Mouse (Mus musculus) c-Kit-positive CD71-negative TER-119-negative erythroid progenitor cells, embryonic 14.5 days (primary cell): ENCODE data around the gene Arhgap45.
"Not testable (repeated sequence)": the region's sequence is repeated elsewhere in the genome, so short reads cannot be mapped to it uniquely, and the experiment has no call there.

ENCODE experiments used
- DNase-seq: peaks from one replicate; pipeline ENCODE4 v3.0.0-alpha.2; 2013; ENCODE audit warnings: low read depth

The Arhgap45 gene

DNA sequence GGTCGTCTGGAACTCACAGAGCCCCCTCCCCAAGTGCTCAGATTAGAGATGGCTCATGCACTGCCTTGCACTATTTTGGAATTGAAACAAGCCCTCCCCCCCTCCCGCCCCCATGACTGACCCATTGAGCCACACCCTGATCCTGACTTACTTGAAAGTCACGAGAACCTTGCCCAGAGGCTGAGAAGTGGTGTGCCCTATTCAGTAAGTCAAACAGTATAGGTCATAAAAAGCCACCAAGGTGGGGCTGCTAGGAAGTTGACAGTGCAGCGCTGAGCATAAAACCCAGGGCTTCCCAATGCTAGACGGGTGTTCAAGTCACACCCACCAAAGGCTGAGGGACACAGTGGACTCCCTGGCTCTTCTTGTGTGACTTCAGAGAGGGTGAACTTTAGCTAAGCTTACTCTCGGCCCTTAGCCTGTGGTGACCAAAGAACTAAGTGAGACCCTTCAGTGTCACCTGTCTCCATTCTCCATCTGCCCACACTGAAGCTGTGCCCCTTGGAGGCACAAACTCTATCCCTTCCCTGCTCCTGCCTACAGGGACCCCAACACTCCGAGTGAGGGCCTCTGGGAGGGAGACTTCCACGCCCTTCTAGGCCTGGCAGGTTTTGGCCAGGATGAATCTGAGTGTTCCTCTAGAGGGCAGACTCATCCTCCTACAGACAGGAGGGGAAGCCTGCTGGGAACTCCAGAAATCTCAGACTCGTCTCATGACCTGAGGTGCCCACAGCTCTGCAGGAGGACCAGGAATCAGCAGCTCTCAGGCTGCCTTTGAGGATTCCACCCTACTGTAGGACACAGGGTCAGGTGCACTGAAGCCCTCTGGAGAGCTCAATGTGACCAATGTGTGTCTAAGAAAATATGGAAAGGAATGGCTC lies 17.3 kb downstream of the Arhgap45 start:
- no peak for DNase-seq

DNA sequence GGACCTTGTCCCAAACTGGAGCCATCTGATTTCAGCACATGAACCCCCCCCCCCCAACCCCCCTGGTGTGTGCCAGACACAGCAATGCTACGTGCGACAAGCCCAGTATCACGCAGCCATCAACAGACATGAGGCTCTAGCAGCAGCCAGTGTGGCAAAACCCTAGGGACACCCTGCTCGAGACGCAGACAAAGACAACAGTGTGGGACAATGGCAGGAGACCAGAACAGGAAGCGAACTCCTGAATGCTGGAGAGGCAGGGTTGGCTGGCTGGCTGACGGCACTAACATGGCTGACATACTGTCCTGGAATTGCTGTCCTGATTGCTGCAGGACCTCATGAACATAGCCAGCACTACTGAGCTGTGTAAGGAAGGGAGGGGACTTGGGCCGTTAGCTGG lies 18.7 kb downstream of the Arhgap45 start:
- DNase-seq = no peak

DNA sequence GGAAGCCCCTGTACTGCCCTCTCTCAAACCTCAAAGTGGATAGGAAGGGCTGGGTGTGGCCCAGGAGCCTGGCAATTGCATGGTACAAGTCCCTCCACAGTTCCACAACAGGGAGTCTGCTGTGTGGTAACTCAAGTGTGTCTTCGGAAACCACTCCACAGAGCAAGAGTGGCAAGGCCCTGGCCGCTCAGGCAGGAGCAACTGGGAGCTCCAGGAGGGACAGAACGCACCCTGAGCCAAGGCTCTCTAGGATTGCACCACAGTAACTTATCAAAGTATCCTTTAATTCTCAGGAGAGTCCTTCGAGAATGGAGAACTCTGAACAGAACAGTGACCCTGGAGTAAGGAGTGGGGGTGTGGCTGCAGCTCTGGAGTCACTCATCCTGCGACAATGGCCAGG lies 19.2 kb downstream of the Arhgap45 start:
- DNase-seq = no peak

DNA sequence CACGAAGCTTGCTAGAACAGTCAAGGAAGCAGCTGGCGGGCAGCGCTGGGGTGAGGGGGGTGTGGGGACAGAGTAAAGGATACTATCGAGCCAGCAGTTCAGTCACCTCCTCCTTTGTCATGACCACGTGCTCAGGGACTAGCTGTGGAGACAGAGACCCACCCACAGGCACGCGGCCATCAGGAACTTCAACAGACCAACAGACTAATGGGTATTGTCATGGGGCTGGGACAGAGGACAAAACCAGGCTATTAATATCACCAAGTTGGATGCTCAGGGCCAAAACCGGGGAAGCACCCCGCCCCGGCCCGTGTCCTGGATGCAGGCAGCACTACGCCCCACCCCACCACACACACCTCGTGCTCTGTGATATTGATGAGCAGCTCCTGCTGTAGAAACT lies 20.4 kb downstream of the Arhgap45 start:
- DNase-seq = no peak

DNA sequence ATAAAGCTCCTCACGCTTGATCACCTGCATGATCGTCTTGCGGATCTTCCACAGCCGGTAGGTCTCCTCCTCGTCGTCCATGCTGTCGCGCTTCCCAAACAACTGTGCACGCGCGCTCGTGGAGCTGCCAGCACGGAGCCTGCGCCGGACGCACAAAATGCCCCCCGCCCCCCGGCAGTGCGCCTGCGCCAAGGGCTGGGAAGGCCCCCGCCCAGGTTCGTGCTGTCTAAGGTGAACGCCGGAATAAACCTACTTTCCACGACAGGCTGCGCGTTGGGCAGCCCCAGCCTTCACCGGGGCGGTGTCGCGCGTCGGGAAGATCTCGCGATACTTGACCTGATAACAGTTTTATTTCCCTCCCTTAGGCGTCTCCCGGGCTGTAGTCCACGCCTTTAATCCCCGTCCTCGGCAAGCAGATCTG lies 23.1 kb downstream of the Arhgap45 start, which contains the start of gene Polr2e:
Gene Polr2e (minus strand): TSS at position 237 of the 421 bp plus-strand sequence.
- DNase-seq = peak; percentile 97

DNA sequence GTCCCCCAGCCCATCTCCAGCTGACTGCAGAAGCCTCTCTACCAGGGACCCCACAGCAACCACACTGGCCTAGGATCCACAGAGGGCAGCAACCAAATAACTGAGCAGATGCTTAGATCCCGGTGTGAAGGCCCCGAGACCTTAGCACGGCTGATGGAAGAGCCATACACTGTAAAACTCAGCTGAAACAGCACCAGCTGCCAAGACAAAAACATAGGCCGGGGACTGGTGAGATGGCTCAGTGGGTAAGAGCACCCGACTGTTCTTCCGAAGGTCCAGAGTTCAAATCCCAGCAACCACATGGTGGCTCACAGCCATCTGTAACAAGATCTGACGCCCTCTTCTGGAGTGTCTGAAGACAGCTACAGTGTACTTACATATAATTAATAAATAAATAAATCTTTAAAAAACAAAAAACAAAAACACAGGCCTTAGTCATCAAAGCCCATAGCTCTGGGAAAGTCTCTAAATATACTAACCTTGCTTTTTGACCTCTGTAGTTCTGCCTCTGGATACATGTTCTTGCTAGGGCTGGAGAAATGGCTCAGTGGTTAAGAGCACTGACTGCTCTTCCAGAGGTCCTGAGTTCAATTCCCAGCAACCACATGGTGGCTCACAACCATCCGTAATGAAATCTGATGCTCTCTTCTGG lies 25.1 kb downstream of the Arhgap45 start:
- not testable (repeated sequence) for DNase-seq

DNA sequence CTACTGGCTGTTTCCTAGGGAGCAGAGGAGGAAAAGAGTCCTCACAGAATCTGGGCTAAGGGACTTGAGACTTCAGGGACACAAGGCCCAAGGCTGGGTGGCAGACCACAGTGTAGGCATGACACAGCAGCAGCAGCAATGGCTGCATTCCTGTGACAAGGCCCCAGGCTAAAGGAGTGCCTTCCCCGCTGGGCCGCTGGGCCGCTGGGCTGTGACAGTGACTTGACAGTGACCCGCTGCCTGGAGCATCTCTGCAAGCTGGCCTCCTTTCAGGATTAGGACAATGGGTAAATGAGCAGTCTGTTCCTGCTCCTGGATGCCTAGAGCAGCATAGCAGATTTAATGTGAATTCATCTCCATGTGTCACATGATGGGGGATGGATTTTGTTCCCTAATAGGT lies 27.6 kb downstream of the Arhgap45 start:
- DNase-seq = no peak

DNA sequence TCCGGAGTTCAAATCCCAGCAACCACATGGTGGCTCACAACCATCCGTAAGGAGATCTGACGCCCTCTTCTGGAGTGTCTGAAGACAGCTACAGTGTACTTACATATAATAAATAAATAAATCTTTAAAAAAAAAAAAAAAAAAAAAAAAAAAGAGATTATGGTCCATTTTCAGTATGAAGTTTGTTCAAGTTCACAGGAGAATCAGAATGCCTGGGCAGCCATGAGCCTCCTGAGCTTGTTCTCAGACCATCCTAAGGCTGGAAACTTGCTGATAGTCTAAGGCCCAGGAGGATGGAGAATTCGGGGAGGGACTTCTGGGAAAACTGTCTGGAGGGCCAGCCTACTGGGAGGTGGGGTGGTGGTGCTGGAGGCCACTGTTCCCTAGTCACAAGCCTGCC lies 28.9 kb downstream of the Arhgap45 start:
- not testable (repeated sequence) for DNase-seq

DNA sequence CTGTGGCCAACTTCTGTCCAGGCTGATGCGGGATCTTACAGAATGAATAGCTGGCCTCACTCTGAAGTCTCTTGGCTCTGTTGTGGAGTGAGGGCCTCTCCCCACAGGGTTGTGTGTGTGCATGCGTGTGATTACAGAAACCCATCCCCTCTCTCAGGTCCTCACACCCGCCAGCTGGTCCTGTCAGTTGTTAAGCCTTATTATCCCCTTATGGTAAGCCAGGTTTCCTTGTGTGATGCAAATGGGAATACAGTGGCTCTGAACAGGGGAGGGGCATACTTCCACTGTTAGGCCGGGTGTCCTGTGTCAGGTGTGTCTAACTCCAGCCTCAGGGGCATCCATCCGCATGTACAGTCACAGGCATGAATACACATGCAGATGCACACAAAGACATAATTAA lies 29.3 kb downstream of the Arhgap45 start:
- no peak for DNase-seq

DNA sequence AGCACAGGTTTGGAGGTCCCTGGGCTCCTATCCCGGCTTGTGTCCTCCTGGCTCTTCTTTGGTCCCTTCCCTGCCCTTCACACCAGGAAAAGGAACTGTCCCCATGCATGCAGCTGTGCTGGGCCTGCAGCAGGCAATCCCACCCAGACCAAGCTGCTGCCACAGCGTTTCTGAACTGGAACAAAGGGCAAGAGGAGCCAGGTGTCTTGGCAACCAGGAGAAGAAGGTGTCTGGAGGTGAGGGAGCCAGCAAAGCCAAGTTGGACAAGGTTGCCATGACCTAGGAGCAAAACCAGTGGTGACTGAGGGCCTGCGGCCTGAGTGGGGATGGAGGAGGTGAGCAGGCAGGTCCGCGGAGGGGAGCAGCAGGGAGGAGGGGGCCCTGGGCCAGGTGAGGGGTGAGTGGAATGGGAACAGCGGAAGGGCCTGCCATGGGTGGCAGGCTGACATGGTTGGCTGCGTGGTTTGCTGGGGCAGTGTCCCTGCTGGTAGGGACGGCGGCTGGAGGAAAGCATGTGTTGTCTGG lies 30.6 kb downstream of the Arhgap45 start, which contains the start of gene Gpx4:
Gene Gpx4 (plus strand): TSS at position 126 of the 525 bp plus-strand sequence.
- DNase-seq = no peak

DNA sequence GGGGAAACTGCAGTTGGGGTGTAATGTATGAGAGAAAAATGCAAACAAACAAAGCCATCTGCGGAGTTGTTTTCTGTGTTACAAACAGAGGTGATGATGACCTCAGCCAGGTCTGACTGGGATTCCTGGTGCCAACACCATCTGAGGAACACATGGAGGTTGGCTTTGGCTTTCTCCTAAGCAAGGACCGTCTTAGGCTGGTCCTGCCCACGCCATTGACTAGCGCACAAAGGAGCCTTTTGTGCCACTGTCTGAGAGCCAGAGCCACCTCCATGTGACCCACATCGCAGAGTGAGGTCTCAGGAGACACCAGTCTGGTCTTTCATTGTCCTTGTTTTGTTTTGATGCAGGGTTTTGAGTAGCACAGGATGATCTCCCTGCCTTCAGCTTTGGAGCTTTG lies 31.9 kb downstream of the Arhgap45 start:
- DNase-seq = no peak

DNA sequence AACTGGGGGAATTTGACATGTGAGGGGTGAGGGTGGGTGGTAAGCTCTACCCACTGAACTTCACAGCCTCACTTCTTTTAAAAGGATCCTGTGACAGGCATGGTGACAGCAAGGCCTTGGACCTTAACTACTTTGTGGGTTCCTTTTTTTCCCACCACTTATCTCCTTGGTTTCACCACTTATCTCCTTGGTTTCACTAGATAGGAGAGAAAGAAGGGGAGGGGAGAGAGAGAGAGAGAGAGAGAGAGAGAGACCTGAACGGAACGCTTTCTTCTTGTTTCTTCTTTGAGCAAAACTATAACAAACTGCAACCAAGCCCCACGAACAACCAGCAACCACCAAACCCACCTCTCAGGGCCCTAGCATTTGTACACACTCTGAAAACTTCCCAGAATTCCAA lies 32.4 kb downstream of the Arhgap45 start:
- no peak for DNase-seq

DNA sequence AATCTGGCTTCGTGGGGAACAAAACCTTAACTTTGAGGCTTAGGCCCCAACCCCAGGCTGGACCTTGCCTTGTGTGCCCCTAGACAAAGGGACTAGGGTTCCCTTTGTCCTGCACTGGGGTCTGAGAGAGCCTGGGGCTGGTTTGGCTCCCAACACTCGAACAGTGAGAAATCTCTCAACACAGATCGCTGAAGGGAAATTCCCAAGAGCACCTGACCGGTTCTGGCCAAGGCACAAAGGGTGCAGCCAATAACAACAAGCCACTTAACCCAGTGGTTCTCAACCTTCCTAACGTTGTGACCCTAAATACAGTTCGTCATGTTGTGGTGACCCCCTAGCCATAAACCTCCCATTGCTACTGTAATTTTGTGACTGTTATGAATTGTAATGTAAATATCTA lies 33.8 kb downstream of the Arhgap45 start:
- DNase-seq = no peak

DNA sequence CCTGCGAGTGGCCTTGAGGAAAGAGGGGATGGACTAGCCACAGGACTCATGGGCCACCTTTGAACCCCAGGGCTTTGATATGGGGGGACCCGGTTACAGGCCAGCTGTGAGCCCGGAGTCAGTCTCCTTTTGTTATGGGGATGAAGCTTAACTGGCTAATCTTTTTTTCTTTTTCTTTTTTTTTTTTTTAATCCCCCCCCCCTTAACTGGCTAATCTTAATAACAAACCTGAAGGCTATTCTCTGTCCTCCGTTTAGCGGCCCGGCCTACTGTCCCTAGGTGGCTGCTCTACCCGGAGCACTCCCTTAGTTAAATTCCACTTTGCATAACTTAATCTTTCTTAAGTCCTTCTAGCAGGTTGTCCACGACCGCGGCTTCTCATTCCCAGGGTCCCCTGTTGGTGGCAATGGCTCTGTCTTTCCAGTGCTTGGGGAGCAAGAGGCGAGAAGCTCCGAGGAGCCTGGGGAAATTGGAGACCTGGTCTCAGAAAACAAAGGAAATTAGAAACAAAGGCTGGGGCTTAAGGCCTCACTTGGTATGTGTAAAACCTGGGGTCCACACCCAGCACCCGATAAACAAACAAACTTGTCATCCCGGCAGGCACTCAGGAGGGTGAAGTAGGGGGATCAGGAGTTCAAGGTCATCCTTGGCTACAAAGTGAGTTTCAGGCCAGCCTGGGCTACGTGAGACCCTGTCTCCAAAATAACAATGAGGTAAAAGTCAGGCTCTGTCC lies 34.6 kb downstream of the Arhgap45 start:
- no peak for DNase-seq

DNA sequence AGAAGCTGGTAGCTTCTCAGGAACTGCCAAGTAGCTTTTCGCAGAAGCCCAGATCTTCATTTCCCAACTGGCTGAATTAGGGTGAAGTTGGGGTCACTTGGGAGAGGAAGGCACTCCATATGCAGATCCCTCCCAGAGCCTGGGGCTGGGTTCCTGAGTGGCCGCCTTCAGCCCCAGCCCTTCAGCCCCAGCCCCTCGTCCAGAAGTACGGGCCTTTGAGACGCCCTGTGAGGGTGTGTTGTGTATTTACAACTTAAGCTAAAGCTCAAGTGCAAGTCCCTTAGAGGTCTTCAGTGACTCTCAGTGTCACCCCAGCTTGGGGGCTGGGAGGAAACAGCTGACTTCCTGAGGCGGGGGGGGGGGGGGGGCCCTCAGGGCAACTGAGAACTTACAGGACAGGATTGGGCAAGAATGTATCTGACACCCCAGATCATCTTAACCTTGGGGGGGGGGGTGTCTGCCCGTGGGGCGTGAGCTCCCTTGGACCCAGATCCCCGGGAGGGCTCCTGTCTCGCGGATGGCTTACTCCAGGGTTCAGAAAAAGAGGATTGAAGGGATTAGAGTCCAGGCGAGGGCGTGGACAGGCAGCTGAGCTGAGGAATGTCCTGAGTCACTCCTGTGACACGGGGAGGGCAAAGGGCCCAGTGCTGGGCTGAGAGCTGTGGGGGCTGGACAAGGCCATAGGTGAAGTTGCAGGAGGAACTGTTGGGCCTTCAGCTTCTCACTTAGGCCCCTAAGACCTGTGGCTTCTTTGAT lies 35.3 kb downstream of the Arhgap45 start:
- DNase-seq = no peak

DNA sequence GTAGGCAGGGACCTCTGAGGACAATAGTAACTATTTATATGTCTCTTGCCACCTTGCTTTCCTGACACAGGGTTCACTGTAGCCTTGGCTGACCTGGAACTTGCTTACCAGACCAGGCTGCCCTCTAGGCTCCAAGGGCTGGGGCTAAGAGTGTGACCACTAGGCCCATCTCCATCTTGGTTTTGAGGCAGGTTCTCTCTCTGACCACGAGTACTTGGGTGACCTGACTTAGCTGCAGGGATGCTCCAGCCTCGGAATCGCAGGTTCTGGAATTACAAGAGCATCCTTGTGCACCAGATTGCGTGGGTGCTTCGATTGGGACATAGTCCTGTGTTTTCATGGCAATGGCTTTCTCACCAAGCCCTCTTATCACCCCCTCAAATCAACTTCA lies 35.9 kb downstream of the Arhgap45 start:
- DNase-seq = no peak

DNA sequence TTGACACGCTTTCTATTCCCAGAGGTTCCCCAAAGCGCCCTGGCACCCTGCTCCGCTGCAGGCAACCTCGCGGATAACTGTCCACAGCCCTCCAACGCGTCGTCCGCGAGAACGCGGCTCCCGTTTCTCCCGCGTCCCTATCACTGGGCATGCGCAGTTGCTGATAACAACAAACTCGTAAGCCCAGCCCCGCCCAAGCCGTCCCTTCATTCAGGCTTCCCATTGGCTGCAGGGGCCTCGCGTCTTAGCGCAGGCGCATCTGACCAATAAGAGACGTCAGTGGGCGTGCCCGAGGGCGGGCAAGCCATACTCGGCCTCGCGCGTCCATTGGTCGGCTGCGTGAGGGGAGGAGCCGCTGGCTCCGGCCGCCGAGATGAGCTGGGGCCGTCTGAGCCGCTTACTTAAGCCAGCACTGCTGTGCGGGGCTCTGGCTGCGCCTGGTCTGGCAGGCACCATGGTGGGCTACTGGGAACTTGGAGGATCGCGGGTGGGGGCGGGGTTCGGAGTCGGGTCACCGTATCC lies 36.9 kb downstream of the Arhgap45 start:
- DNase-seq = peak; percentile 100

DNA sequence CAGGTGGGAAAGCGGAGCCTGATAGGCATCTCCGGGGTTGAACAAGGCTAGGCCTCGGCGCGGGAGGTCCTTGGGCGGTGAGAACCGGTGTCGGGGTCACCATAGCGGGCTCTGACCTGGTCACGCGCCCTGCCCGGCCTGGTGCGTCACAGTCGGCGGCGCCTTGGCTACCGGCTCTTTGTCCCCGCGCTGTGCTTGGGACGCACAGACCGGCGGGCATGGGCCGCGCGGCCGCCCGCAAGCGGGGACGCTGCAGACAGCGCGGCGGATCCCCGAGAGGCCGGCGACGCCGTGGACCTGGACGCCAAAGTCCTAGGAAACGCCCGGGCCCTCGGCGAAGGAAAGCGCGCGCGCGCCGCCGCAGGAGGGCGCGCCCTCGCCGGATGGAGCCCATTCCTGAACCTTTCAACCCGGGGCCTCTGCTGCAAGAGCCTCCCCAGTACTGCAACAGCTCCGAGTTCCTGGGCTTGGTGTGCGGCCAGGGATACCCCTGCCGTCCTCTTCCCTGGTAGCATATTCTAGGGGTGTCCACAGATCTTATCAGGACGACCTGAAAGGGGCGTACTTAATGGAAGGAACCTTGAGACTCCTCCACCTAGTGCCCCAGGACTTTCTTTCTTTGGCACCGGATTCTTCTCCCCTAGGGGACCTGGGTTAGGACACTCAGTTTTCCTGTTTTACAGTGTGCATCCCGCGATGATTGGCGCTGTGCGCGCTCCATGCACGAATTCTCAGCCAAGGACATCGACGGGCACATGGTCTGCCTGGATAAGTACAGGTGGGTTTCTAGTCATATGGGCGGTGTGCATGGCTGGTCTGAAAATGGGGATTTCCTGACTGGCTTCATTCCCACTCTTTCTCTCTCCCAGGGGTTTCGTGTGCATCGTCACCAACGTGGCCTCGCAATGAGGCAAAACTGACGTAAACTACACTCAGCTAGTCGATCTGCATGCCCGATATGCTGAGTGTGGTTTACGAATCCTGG lies 37.7 kb downstream of the Arhgap45 start:
- DNase-seq = no peak

DNA sequence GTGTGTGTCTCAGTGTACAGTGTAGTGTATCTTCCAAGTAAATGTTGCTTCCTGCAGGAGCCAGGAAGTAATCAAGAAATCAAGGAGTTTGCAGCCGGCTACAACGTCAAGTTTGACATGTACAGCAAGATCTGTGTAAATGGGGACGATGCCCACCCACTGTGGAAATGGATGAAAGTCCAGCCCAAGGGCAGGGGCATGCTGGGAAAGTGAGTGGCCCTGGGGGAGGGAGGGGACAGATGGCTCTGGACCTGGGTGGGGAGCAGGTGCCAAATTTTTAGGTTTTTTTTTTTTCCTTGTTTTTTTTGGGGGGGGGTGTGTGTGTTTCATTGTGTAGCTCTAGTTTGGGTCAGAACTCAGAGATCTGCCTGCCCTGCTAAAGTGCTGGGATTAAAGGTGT lies 38.5 kb downstream of the Arhgap45 start:
- not testable (repeated sequence) for DNase-seq

DNA sequence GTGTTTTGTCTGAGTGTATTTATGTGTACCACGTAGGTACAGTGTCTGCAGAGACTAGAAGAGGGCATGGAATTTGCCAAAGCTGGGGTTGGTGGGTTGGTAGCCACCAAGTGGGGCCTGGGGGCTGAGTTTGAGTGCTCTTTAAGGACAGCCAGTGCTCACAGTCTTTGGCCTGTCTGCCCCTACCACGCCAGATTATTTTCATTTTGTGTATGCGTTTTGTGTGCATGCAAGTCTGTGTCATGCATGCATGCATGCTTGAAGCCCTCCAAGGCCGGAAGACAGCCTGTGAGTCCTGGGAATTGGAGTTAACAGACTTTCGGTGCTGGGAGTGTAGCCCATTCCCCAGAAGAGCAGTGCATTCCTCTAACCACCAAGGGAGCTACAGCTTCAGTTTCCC lies 38.9 kb downstream of the Arhgap45 start:
- DNase-seq = no peak
